Mouse (Mus musculus): ENCODE data around the gene Satl1. TPM values are rescaled to one million over a fixed set of nuclear protein-coding genes. Genes with fewer than 3 reads are reported as not detected.

Satl1 gene
- total RNA-seq (2015) (not detected in 2 replicates), total RNA-seq (2017) (not detected in 2 replicates)

DNA sequence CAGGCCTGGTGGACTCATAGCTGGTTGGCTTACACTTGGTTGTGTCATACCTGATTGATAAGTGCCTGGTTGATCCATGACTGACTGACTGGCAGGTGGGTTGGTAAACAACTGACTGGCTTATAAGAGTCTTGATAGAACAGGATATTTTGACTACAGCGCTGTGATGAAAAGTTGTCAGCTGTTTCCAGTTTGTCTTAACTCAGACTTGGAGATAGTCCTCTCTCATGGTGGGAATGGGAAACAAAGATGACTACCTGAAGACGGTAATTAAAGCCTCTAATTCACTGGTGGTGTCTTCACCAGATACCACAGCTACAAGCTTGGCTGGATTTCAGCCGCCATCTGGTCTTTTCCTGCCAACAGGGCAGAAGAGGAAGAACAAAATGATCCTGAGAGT lies at the start of gene Satl1:
TSS of gene Satl1 (minus strand) at position 101 of the 400 bp plus-strand sequence.
- no peak for ATAC-seq (replicated peaks; ENCODE audit: poor library complexity)

DNA sequence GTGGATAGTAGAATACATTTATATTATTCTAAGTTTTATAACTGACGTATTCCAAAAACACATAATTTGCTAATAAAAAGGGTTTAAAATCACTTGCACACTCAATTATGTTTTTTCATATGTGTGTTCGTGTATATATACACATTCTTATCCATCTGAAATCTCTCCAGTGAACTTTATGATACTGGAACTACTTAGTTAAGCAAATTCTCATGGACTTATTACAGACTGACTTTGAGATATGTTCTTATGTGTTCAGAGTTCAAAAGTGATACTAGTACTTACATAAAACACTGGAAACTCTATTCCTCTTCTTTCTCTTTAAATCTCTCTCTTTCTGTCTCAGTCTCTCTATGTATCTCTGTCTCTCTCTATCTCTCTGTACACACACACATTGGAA lies 31.5 kb upstream of the Satl1 start:
- ATAC-seq (replicated peaks; ENCODE audit: poor library complexity), result no peak

DNA sequence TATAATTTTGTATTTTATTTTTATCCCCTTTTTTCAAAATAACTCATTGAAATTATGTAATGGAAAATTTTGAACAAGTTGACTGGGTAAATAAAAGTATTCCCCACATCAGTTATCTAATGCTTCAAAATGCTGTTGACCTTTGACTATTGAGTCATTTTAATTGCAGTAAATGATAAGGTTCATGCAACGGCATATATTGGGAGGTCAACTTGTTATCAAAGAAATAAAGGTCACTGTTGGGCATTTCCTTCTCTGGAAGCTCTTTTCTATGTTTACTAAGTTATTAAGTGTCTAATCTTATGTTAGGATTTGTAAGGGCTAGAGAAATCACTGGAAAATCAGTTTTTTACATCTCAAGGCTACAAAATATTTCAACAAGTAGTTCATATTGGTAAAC lies 31.0 kb upstream of the Satl1 start:
- no peak for ATAC-seq (replicated peaks; ENCODE audit: poor library complexity)

DNA sequence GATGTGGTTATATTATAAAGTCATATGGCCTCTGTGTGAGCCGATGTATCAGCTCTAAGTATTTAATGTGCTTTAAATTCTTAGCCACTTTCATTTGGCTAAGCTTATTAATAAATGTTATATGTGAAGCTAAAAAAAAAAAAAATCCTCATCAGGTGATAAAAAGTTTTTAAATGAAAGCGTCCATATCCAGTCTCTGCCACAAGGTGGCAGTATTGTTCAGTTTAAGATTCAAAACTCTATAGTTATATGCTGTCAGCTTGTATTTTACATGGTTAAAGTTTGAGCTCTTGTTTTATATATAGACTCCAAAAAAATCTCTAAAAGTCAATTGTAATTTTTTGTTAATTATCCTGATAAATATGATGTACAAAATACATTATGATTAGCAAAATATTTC lies 16.4 kb upstream of the Satl1 start:
- ATAC-seq (replicated peaks; ENCODE audit: poor library complexity), result 0 out of 2 replicates have a peak, but pooled peaks have one; percentile 52

DNA sequence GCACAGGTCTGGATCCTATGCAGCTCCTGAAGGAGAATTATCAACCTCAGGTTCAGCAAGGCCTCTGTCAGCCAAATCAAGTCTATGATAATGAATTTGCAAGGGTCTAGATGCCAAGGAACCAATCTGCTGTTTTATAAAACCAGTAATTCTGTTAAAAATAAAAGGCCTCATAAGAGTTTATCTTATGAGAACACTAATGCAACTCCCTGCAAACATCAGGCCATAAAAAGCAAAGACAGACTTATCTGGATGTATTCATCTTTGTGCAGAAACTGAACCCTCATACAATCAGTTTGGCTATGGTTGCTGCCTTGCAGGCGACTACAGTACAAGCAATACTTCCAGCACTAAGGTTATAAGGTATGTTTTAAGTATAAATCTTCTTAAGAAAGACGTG lies 5.7 kb upstream of the Satl1 start:
- ATAC-seq (replicated peaks; ENCODE audit: poor library complexity), result no peak

DNA sequence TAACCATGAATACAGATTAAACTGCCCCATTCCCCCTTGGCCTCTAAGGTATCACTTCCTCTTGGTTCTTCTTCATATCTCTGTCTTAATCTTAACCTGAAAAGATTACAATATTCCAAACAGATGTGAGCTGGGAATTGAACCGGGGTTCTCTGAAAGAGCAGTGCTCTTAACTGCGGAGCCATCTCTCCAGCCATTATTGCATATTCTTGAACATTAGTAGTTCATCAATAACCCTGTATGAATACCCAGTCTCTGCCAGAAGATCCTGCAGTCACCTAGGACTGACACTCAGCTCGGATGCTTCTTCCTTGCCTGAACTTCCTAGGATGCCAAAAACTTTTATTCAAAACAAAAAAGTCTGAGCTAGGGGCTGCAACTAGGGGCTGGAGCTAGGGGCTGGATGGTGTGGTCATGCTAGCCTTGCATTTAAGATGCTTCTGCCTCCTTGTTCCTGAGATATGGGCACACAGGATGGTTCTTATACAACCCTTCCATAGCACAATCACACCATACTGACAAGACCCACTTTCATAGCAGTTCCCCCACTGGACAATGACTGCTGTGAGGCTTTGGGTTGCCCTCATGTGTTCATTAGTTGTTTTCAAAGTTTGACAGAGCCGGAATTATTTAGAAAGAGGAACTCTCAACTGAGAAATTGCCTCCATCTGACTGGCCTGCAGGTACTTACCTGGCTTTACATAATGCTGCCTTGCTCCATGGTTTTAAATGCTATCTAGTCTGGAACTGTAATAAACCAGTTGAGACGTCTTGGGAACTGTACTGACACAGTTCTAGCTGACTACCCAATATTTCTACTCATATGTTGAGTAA lies 35.8 kb downstream of the Satl1 start:
- peak; percentile 100 for ATAC-seq (replicated peaks; ENCODE audit: poor library complexity)

DNA sequence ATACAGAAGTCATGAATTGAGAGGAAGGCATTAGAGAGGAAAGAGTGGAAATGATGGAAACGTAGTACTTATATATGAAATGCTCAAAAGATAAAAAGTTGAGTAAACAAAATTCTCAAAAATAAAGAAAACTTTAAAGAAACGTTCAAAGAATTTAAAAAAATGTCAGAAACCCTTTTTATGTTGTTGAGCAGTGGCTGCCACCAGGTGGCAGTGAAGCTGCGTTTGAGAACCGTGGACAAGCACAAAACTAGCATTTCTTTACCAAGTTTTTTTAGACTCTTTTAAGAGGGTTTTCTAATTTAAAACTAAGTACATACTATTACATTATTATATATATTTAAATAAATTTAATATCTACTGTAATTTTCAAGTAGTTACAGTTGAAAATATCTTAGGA lies 38.2 kb downstream of the Satl1 start:
- ATAC-seq (replicated peaks; ENCODE audit: poor library complexity), result no peak

DNA sequence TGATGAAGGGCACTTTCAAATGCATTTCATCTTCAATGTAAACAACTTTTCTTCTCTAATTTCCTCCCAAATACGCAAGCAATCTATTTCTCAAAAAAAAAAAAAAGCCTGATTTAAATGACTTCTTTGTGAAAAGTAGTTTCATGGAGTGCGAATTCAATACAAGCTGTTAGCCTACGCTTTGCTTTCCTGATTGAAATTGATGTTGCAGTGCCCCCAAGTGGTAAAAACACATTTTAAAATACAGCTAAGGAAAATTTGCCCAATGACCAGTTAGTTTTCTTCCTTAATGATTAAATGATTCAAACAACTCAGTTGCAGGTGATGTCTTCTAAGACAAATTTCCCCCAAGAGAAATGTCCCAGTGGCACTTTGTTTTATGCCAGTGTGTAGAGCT lies 58.2 kb downstream of the Satl1 start:
- ATAC-seq (replicated peaks; ENCODE audit: poor library complexity), result peak; percentile 61; the same call in 1 of the 2 replicates

DNA sequence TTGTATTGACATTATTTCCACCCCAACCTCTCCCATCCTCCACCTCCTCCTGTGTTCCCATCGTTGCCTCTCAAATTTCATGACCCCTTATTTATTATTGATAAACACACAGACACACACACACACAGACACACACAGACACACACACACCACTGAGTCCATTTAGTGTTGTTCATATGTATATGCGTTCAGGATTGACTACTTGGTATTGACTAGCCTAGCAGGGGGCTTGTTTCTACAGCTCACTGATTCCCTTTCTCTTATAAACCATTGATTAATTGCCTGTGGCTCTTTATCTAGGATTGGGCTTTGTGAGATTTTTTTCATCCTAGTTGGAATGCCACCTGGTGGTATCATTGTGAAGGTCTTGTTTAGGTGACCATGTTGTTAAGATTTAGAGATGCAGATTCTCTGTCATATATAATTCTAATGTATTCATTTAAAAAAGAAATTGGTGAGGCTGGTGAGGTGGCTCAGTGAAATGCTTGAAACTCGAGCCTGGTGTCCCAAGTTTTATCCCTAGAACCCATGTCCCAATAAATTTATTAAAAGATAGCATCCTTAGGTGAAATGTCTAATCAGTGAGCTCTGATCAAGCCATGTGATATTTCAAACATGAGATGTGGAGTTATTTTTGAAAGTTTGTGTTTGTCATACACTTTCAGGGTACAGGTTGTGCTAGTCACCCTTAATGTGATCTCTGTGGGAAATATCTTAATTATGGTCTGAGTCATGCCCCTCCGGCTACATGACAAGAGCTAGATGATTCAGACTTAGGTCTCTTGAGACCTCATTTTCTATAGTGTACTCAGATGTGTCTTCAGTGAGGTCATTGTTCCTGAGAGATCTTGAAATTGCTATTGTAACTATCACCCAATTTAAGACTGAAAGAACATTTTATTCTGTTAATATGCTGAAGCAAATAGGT lies 58.8 kb downstream of the Satl1 start:
- ATAC-seq (replicated peaks; ENCODE audit: poor library complexity), result no peak

DNA sequence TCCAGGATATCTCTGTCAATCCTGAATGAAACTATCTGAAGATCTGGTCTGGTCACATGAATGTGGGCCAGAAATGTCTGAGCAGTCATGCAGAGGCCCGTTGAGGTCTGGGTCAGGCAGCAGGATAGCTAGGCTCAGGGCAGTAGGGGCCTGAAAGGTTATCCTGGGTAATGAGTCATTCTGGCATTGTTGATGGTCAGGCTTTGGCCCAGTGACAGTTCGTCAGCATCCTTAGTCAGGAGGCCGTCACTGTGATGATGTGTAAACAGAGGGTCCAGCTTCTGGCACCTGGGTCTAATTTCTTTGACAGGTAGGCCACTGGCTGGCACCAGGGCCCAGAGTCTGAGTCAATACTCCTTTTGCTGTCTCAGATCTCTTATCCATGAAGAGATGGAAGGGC lies 67.1 kb downstream of the Satl1 start:
- no peak for ATAC-seq (replicated peaks; ENCODE audit: poor library complexity)

Other genes with a start within 250 kb of the Satl1 start
- gene 4933403O08Rik, start 167.7 kb downstream of the Satl1 start, total RNA-seq (2015), result not detected in 2 replicates
- gene 4933403O08Rik, start 167.7 kb downstream of the Satl1 start, total RNA-seq (2017), result not detected in 2 replicates
- 30.2 and 30.9 TPM in 2 replicates for gene Apool, start 95.4 kb downstream of the Satl1 start, total RNA-seq (2015)
- gene Apool, start 95.4 kb downstream of the Satl1 start, total RNA-seq (2017), result 27.6 and 29.3 TPM in 2 replicates
- gene 2010106E10Rik, start 88.5 kb upstream of the Satl1 start, total RNA-seq (2015), result not detected in 2 replicates
- not detected in 2 replicates for gene 2010106E10Rik, start 88.5 kb upstream of the Satl1 start, total RNA-seq (2017)
- gene Zfp711, start 193.7 kb upstream of the Satl1 start, total RNA-seq (2015), result 0.07 and 0.25 TPM in 2 replicates
- 0.12 and 2.1 TPM in 2 replicates for gene Zfp711, start 193.7 kb upstream of the Satl1 start, total RNA-seq (2017)

All from megakaryocyte progenitor cell, adult 5-6 weeks (primary cell).